Mouse (Mus musculus) MEL (cell line): ENCODE data around the gene Ext2. TPM values are rescaled to one million over a fixed set of nuclear protein-coding genes. Genes with fewer than 3 reads are reported as not detected.

Experiments used
- DNase-seq: peaks from one replicate; pipeline ENCODE4 v3.0.0; 2011; ENCODE audit warnings: low read depth, low spot score
- H3K27ac ChIP-seq: 2 replicates; pipeline ENCODE4 v1.5.1; 2012; ENCODE audit warnings: low read depth, mild to moderate bottlenecking, control low read depth, low read length, moderate library complexity; ENCODE audit not compliant: control insufficient read depth
- H3K27me3 ChIP-seq, 2 experiments: fragments of 150-350 bp in 1 of 2; sonication (generic) in 1 of 2; 2 replicates each; pipeline ENCODE4 v1.6.1; 2012; ENCODE audit warnings: low read length in 2 of 2, mild to moderate bottlenecking in 2 of 2, improper control_type of control experiment in 1 of 2, moderate library complexity in 1 of 2; ENCODE audit not compliant: insufficient read depth in 2 of 2, control insufficient read depth in 1 of 2
- H3K36me3 ChIP-seq, 2 experiments: 2 replicates each; pipeline ENCODE4 v1.6.1; 2012 to 2014; ENCODE audit warnings: low read length in 2 of 2, improper control_type of control experiment in 1 of 2, inconsistent platforms in 1 of 2, mild to moderate bottlenecking in 1 of 2; ENCODE audit not compliant: insufficient read depth in 2 of 2, control insufficient read depth in 1 of 2
- H3K4me1 ChIP-seq, 2 experiments: fragments of 150-350 bp in 1 of 2; sonication (generic) in 1 of 2; 2 replicates each; pipeline ENCODE4 v1.6.1; 2012; ENCODE audit warnings: low read length in 2 of 2, improper control_type of control experiment in 1 of 2, mild to moderate bottlenecking in 1 of 2; ENCODE audit not compliant: insufficient read depth in 2 of 2, control insufficient read depth in 1 of 2
- H3K4me3 ChIP-seq, 2 experiments: fragments of 150-350 bp in 1 of 2; sonication (generic) in 1 of 2; 2 replicates each; pipeline ENCODE4 v1.5.1; 2012; ENCODE audit warnings: low read depth in 2 of 2, low read length in 2 of 2, mild to moderate bottlenecking in 2 of 2, moderate library complexity in 2 of 2, control low read depth in 1 of 2, improper control_type of control experiment in 1 of 2; ENCODE audit not compliant: control insufficient read depth in 1 of 2, insufficient read depth in 1 of 2
- H3K79me2 ChIP-seq: 2 replicates; pipeline ENCODE4 v1.6.1; 2012; ENCODE audit warnings: mild to moderate bottlenecking, low read length, moderate library complexity; ENCODE audit not compliant: control insufficient read depth, poor library complexity, insufficient read depth
- H3K9ac ChIP-seq: 2 replicates; pipeline ENCODE4 v1.6.1; 2012; ENCODE audit warnings: low read depth, mild to moderate bottlenecking, control low read depth, low read length, moderate library complexity; ENCODE audit not compliant: control insufficient read depth, poor library complexity, severe bottlenecking
- H3K9me3 ChIP-seq: fragments of 150-350 bp; sonication (generic); replicated peaks from 2 replicates; pipeline ENCODE4 v1.6.1; 2012; ENCODE audit warnings: mild to moderate bottlenecking, low read length, improper control_type of control experiment, moderate library complexity; ENCODE audit not compliant: insufficient read depth
- BHLHE40 ChIP-seq: IDR thresholded peaks from 2 replicates; pipeline ENCODE4 v1.6.1; 2012; ENCODE audit warnings: low read depth, mild to moderate bottlenecking, inconsistent platforms, low read length, improper control_type of control experiment, borderline replicate concordance
- CHD2 ChIP-seq: IDR thresholded peaks from 2 replicates; pipeline ENCODE4 v1.6.1; 2011; ENCODE audit warnings: low read length, improper control_type of control experiment
- CTCF ChIP-seq, 3 experiments: IDR thresholded peaks in 2 of 3; conservative IDR thresholded peaks in 1 of 3; 2 replicates each; pipeline ENCODE4 v1.5.1; 2011 to 2012; ENCODE audit warnings: low read length in 3 of 3, low read depth in 2 of 3, mild to moderate bottlenecking in 2 of 3, improper control_type of control experiment in 1 of 3, inconsistent platforms in 1 of 3, mixed read lengths in 1 of 3, moderate library complexity in 1 of 3; ENCODE audit not compliant: control insufficient read depth in 1 of 3, insufficient read depth in 1 of 3, poor library complexity in 1 of 3, severe bottlenecking in 1 of 3
- GABPA ChIP-seq: IDR thresholded peaks from 2 replicates; pipeline ENCODE4 v1.6.1; 2012; ENCODE audit warnings: low read depth, mild to moderate bottlenecking, inconsistent platforms, low read length, improper control_type of control experiment, moderate library complexity
- GATA1 ChIP-seq: IDR thresholded peaks from 2 replicates; pipeline ENCODE4 v1.6.1; 2011; ENCODE audit warnings: low read depth, low read length, improper control_type of control experiment
- JUND ChIP-seq: IDR thresholded peaks from 2 replicates; pipeline ENCODE4 v1.6.1; 2011; ENCODE audit warnings: low read depth, mild to moderate bottlenecking, improper control_type of control experiment, low read length
- MAFK ChIP-seq: IDR thresholded peaks from 2 replicates; pipeline ENCODE4 v1.6.1; 2011; ENCODE audit warnings: low read depth, mild to moderate bottlenecking, low read length, improper control_type of control experiment, borderline replicate concordance
- MAZ ChIP-seq: IDR thresholded peaks from 2 replicates; pipeline ENCODE4 v1.6.1; 2012; ENCODE audit warnings: low read depth, mild to moderate bottlenecking, inconsistent platforms, low read length, improper control_type of control experiment
- MYB ChIP-seq: IDR thresholded peaks from 2 replicates; pipeline ENCODE4 v1.6.1; 2011; ENCODE audit warnings: mild to moderate bottlenecking, low read depth, low read length, improper control_type of control experiment
- POLR2AphosphoS5 ChIP-seq: IDR thresholded peaks from 2 replicates; pipeline ENCODE4 v1.6.1; 2012; ENCODE audit warnings: low read depth, borderline replicate concordance, mild to moderate bottlenecking, inconsistent platforms, low read length, moderate library complexity, mixed read lengths
- RAD21 ChIP-seq: IDR thresholded peaks from 2 replicates; pipeline ENCODE4 v1.6.1; 2011; ENCODE audit warnings: mild to moderate bottlenecking, low read depth, low read length, improper control_type of control experiment
- RCOR1 ChIP-seq: IDR thresholded peaks from 2 replicates; pipeline ENCODE4 v1.6.1; 2012; ENCODE audit warnings: low read depth, mild to moderate bottlenecking, inconsistent platforms, low read length, improper control_type of control experiment
- SIN3A ChIP-seq: IDR thresholded peaks from 2 replicates; pipeline ENCODE4 v1.6.1; 2012; ENCODE audit warnings: low read length, improper control_type of control experiment, inconsistent platforms
- SMC3 ChIP-seq: IDR thresholded peaks from 2 replicates; pipeline ENCODE4 v1.6.1; 2011; ENCODE audit warnings: low read depth, low read length, improper control_type of control experiment
- TCF12 ChIP-seq: IDR thresholded peaks from 2 replicates; pipeline ENCODE4 v1.6.1; 2014; ENCODE audit warnings: low read depth, mild to moderate bottlenecking, inconsistent platforms, low read length, improper control_type of control experiment, moderate library complexity
- UBTF ChIP-seq: IDR thresholded peaks from 2 replicates; pipeline ENCODE4 v1.6.1; 2012; ENCODE audit warnings: low read depth, mild to moderate bottlenecking, inconsistent platforms, low read length, improper control_type of control experiment, moderate library complexity, borderline replicate concordance; ENCODE audit not compliant: insufficient read depth
- ZKSCAN1 ChIP-seq: IDR thresholded peaks from 2 replicates; pipeline ENCODE4 v1.6.1; 2012; ENCODE audit warnings: low read depth, mild to moderate bottlenecking, inconsistent platforms, low read length, improper control_type of control experiment, moderate library complexity
- ZMIZ1 ChIP-seq: IDR thresholded peaks from 2 replicates; pipeline ENCODE4 v1.6.1; 2012; ENCODE audit warnings: low read depth, mild to moderate bottlenecking, inconsistent platforms, low read length, improper control_type of control experiment, moderate library complexity
- polyA plus RNA-seq, 2 experiments: library from polyadenylated mRNA; stranded (reverse) in 1 of 2; unstranded in 1 of 2; fragments of >175 nt in 1 of 2; fragments of >200 nt in 1 of 2; gene quantifications; 2 replicates each; pipeline versions ENCODE4 v1.2.1 to v1.2.4; 2012; ENCODE audit warnings: low replicate concordance in 2 of 2, low read depth in 1 of 2; ENCODE audit not compliant: insufficient read length in 2 of 2, insufficient read depth in 1 of 2, missing spikeins in 1 of 2
- total RNA-seq: library from RNA; depleted of rRNA; stranded (reverse); fragments of 300-350 nt; gene quantifications from 2 replicates; pipeline ENCODE4 v1.2.3, GENCODE M21; 2012

The Ext2 gene
- total and polyA plus RNA-seq, 3 experiments = 33.7 to 66.8 TPM; not detected in 1

GRCm38 (mm10) chr2:93645626-93646320, 176.6 kb downstream of the Ext2 start:
- Histone ChIP-seq H3K4me3 (no peak overlapping the region), H3K27me3 (peaks cover 0 to 3% of the 10 kb centered on the region in 2 experiments; a peak in 3 of 4 replicates), H3K4me1 (no peaks in the 10 kb centered on the region), H3K36me3 (no peaks in the 10 kb centered on the region), H3K79me2 (no peaks in the 10 kb centered on the region), H3K27ac (no peak overlapping the region), H3K9ac (no peak overlapping the region), H3K9me3 (no peaks in the 10 kb centered on the region)
- DNase-seq = no peak
- TF ChIP-seq POLR2AphosphoS5 (no peak), JUND (no peak), MYB (no peak), SMC3 (no peak), RAD21 (no peak), CHD2 (no peak)

DNA sequence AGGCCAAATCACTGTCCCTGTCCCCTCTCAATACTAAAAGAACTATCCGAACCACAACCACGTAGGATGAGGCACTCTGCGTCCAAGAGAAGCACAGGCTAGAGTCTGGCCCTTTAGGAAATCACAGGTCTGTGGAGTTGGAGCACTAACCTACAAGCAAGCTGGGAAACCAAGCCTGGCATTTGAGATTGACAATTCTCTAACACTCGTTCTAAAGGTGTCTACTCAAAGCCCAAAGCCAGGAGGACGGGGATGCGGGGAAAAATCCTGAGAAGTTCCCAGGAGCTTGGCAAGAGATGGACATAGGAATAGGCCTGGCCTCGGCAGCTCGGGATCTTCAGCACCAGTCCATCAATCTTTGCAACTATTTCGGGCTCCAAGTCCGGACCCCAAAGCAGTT, 177.2 kb downstream of the Ext2 start:
- Histone ChIP-seq H3K27me3 (peaks cover 0 to 1% of the 10 kb centered on the region in 2 experiments; a peak in 2 of 4 replicates), H3K4me3 (no peak overlapping the region), H3K4me1 (no peaks in the 10 kb centered on the region), H3K9me3 (no peaks in the 10 kb centered on the region), H3K27ac (no peak overlapping the region), H3K9ac (no peak overlapping the region), H3K36me3 (no peaks in the 10 kb centered on the region), H3K79me2 (no peaks in the 10 kb centered on the region)
- TF ChIP-seq GATA1 = no peak
- no peak for TF ChIP-seq MAZ
- no peak for TF ChIP-seq MYB
- TF ChIP-seq MAFK = no peak
- TF ChIP-seq CTCF (IDR thresholded peaks at IDR 0.05 in 2 of 3, conservative IDR thresholded peaks at IDR 0.05 in 1 of 3; ENCODE audit: control insufficient read depth in 1 of 3, insufficient read depth in 1 of 3, low read depth in 2 of 3, low read length in 3 of 3, poor library complexity in 1 of 3, severe bottlenecking in 1 of 3) = no peak
- TF ChIP-seq ZKSCAN1 = no peak
- TF ChIP-seq RCOR1 = no peak
- no peak for TF ChIP-seq ZMIZ1
- TF ChIP-seq JUND = no peak
- TF ChIP-seq GABPA = no peak
- no peak for TF ChIP-seq UBTF
- TF ChIP-seq BHLHE40 = no peak
- TF ChIP-seq TCF12 = no peak
- no peak for TF ChIP-seq SIN3A
- no peak for DNase-seq
